Mouse (Mus musculus) kidney, embryonic 14.5 days (tissue): Measurements from ENCODE around the gene Pde4b. TPM values are rescaled to one million over a fixed set of nuclear protein-coding genes. Genes with fewer than 3 reads are reported as not detected.

Experiments used
- ATAC-seq: fragments of 200-750 bp; cut with Nextera tagmentation; 2 replicates; pipeline ENCODE4 v1.8.0; 2017; ENCODE audit warnings: moderate number of reproducible peaks, mild to moderate bottlenecking, moderate TSS enrichment, moderate library complexity; ENCODE audit not compliant: low FRiP score, low TSS enrichment
- H3K27ac ChIP-seq: fragments of 300-500 bp; sonication (generic); 2 replicates; pipeline ENCODE4 v1.5.1; 2014; ENCODE audit warnings: low read depth, mild to moderate bottlenecking, low read length, moderate library complexity, mixed read lengths
- H3K27me3 ChIP-seq: fragments of 300-500 bp; sonication (generic); 2 replicates; pipeline ENCODE4 v1.6.1; 2014; ENCODE audit warnings: mild to moderate bottlenecking, low read length; ENCODE audit not compliant: control insufficient read depth, insufficient read depth
- H3K36me3 ChIP-seq: fragments of 300-500 bp; sonication (generic); 2 replicates; pipeline ENCODE4 v1.6.1; 2014; ENCODE audit warnings: low read length, mixed read lengths; ENCODE audit not compliant: control insufficient read depth, insufficient read depth
- H3K4me1 ChIP-seq: fragments of 300-500 bp; sonication (generic); 2 replicates; pipeline ENCODE4 v1.6.1; 2014; ENCODE audit warnings: low read length, mixed read lengths; ENCODE audit not compliant: control insufficient read depth, insufficient read depth
- H3K4me2 ChIP-seq: fragments of 300-500 bp; sonication (generic); replicated peaks from 2 replicates; pipeline ENCODE4 v1.6.1; 2014; ENCODE audit warnings: low read depth, mild to moderate bottlenecking, low read length
- H3K4me3 ChIP-seq: fragments of 300-500 bp; sonication (generic); 2 replicates; pipeline ENCODE4 v1.5.1; 2014; ENCODE audit warnings: mild to moderate bottlenecking, low read length
- H3K9ac ChIP-seq: fragments of 300-500 bp; sonication (generic); 2 replicates; pipeline ENCODE4 v1.6.1; 2014; ENCODE audit warnings: low read depth, mild to moderate bottlenecking, low read length, moderate library complexity
- H3K9me3 ChIP-seq: fragments of 300-500 bp; sonication (generic); 2 replicates; pipeline ENCODE4 v1.6.1; 2016; ENCODE audit warnings: low read length; ENCODE audit not compliant: control insufficient read depth
- WGBS: fragments of 180-500 bp; shearing (Covaris S2); extraction: QIAGEN DNeasy Blood & Tissue Kit; methylation state at CpG from one replicate; pipeline ENCODE4 v1.1.7; 2014; 5-methylcytosine and 5-hydroxymethylcytosine counted together
- polyA plus RNA-seq: library from polyadenylated mRNA; unstranded; fragments of >200 nt; fragmentation: Nextera tagmentation; extraction: Ambion mirVana; gene quantifications from 2 replicates; pipeline ENCODE4 v1.2.1, GENCODE M21; 2014

Pde4b gene
- polyA plus RNA-seq, 1 experiment from 2014 or later: 10.4 TPM

DNA sequence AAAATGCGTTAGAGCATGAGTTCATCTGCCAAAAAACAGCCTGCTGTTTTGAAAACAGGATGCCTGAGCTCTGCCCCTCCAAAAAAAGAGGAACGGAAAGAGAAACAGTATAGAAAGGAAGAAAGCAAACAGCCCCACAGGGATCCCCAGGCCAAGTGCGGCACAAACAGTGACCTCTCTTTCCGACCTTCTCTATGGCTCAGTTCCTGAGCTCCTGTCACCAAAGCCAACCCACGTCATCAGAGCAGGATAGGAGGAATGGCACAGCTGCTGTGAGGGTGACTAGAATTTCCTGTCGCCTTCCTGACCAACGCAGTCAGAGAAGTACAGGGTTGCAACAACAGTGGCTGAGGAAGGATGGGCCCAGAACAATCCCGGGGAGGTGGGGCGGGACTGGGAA lies 486.9 kb downstream of the Pde4b start:
- Histone ChIP-seq H3K27ac (no peak overlapping the region), H3K4me1 (peaks cover 7% of the 10 kb centered on the region; the same call in 1 of the 2 replicates), H3K9me3 (no peaks in the 10 kb centered on the region), H3K27me3 (no peaks in the 10 kb centered on the region), H3K36me3 (no peaks in the 10 kb centered on the region), H3K4me2 (no peak overlapping the region), H3K4me3 (no peak overlapping the region), H3K9ac (no peak overlapping the region)
- ATAC-seq: no peak
- 27% methylated on average over 9 of the region's 9 CpGs for WGBS

DNA sequence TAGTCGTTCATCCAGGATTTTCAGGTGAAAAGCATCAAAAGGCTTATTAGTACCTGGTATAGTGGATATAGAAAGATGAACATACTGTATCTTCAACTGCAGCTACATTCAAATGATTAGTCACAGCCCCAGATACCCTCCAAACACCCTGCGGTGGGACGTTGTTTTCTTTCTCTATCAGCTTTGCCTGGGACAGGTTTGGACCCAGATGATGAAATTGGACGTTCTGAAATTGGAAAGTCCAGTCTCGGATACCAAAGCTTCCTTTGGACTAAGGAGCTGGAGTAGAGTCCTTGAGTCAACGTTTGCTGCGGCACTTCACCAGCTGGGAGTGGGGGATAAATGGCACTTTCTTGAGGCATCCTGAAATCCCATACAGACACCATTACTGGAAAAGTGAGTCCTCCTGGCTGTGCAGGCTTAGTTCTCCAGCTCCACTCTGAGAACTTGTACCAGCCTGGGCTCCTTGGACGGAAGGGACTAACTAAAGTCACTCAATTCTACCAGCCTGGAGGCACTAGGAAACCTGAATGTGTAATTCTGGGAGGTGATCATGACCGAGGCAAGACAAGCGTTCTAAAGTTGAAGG lies 487.4 kb downstream of the Pde4b start:
- Histone ChIP-seq H3K27ac (no peak overlapping the region), H3K4me1 (0 out of 2 replicates have a peak, but pooled peaks cover 3% of the 10 kb centered on the region), H3K36me3 (no peaks in the 10 kb centered on the region), H3K9ac (no peak overlapping the region), H3K27me3 (no peaks in the 10 kb centered on the region), H3K9me3 (no peaks in the 10 kb centered on the region), H3K4me3 (no peak overlapping the region), H3K4me2 (no peak overlapping the region)
- 75% methylated on average over 10 of the region's 10 CpGs for WGBS
- ATAC-seq: no peak

- Histone ChIP-seq H3K27me3 (no peaks in the 10 kb centered on the region), H3K27ac (no peak overlapping the region), H3K4me2 (no peak overlapping the region), H3K9me3 (no peaks in the 10 kb centered on the region), H3K4me3 (no peak overlapping the region), H3K36me3 (no peaks in the 10 kb centered on the region), H3K9ac (no peak overlapping the region), H3K4me1 (no peaks in the 10 kb centered on the region)
- 93% methylated on average over 6 of the region's 6 CpGs for WGBS
- ATAC-seq: no peak
These were observed 488.8 kb downstream of the Pde4b start for GRCm38 (mm10) chr4:102576109-102576508.

GRCm38 (mm10) chr4:102577636-102578035 lies 490.3 kb downstream of the Pde4b start:
- H3K27ac ChIP-seq: no peak overlapping the region
- no peaks in the 10 kb centered on the region for H3K36me3 ChIP-seq
- H3K27me3 ChIP-seq: no peaks in the 10 kb centered on the region
- H3K9me3 ChIP-seq: no peaks in the 10 kb centered on the region
- H3K4me1 ChIP-seq: no peaks in the 10 kb centered on the region
- H3K4me3 ChIP-seq: no peak overlapping the region
- no peak overlapping the region for H3K4me2 ChIP-seq
- H3K9ac ChIP-seq: no peak overlapping the region
- no peak for ATAC-seq
- 84% methylated on average over 14 of the region's 14 CpGs for WGBS

DNA sequence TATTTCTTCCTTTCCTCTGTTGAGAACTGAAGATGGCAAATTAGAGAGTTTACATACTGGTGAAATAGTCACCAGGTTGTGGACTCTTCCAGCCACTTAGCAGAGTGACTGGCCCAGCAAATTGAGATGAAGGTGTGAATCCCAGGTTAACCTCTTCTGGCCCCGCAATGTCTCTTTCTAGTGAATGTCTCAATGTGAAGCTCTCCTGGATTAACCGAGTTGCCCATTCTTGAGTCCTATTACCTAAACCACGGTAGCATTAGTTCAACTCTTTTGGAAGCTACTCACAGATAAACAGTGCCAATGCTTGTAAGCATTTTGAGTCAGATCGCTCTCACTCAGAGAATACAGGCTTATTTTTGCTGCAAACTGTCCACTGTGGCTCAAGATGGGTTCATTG lies 491.7 kb downstream of the Pde4b start:
- Histone ChIP-seq H3K9ac (no peak overlapping the region), H3K4me2 (no peak overlapping the region), H3K4me3 (no peak overlapping the region), H3K9me3 (no peaks in the 10 kb centered on the region), H3K4me1 (no peaks in the 10 kb centered on the region), H3K36me3 (no peaks in the 10 kb centered on the region), H3K27me3 (no peaks in the 10 kb centered on the region), H3K27ac (no peak overlapping the region)
- WGBS: 87% methylated on average over 4 of the region's 4 CpGs
- no peak for ATAC-seq

DNA sequence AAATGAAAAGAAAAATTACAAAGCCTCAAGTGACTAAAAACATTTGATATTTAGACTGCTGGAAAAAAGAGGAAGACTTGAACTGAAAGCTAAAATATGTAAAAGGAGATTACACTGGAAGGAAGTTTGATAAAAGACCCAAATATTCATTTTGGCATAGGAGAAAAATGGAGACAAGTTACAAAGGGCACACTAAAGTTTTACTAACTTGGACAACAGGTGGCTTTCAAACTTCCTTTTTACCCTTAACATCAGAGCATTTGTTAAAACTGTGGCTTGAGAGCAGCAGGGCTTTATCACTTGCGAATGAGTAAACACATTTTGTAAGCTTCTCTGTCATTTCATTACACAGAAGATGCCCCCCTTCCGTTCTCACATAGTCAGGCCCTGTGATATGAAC lies 492.4 kb downstream of the Pde4b start:
- ATAC-seq: no peak
- Histone ChIP-seq H3K27ac (no peak overlapping the region), H3K9me3 (no peaks in the 10 kb centered on the region), H3K27me3 (no peaks in the 10 kb centered on the region), H3K4me3 (no peak overlapping the region), H3K4me2 (no peak overlapping the region), H3K9ac (no peak overlapping the region), H3K36me3 (no peaks in the 10 kb centered on the region), H3K4me1 (0 out of 2 replicates have a peak, but pooled peaks cover 4% of the 10 kb centered on the region)
- 74% methylated on average over 2 of the region's 2 CpGs for WGBS

- Histone ChIP-seq H3K4me3 (no peak overlapping the region), H3K9ac (no peak overlapping the region), H3K9me3 (no peaks in the 10 kb centered on the region), H3K4me1 (0 out of 2 replicates have a peak, but pooled peaks cover 7% of the 10 kb centered on the region), H3K27me3 (no peaks in the 10 kb centered on the region), H3K36me3 (no peaks in the 10 kb centered on the region), H3K27ac (no peak overlapping the region), H3K4me2 (no peak overlapping the region)
- 86% methylated on average over 8 of the region's 8 CpGs for WGBS
- ATAC-seq: no peak
These were observed 494.9 kb downstream of the Pde4b start for GRCm38 (mm10) chr4:102582165-102582749.

GRCm38 (mm10) chr4:102582963-102583362 lies 495.6 kb downstream of the Pde4b start:
- no peak overlapping the region for H3K4me3 ChIP-seq
- no peak overlapping the region for H3K27ac ChIP-seq
- H3K9me3 ChIP-seq: no peaks in the 10 kb centered on the region
- no peaks in the 10 kb centered on the region for H3K27me3 ChIP-seq
- 54% methylated on average over 6 of the region's 6 CpGs for WGBS
- no peaks in the 10 kb centered on the region for H3K36me3 ChIP-seq
- no peak for ATAC-seq
- no peak overlapping the region for H3K4me2 ChIP-seq
- H3K9ac ChIP-seq: no peak overlapping the region
- 0 out of 2 replicates have a peak, but pooled peaks cover 7% of the 10 kb centered on the region for H3K4me1 ChIP-seq

DNA sequence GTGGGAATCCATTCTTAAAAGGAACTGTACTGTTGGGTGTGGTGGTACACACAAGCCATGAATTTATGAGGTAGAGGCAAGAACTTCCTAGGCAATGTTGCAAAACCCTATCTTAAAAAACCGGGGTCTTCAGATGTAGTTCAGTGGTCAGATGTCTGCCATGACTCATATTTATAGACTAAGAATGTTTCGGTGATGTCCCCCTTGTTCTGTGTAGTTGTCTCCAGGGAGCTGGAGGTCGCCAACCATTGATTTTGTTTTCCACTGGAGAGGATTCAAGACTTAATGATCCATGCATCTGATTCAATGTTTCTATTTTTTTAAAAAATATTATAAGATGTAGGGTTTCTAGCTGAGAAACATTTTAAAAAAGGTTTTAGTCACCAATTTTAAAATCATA lies 496.1 kb downstream of the Pde4b start:
- Histone ChIP-seq H3K27ac (no peak overlapping the region), H3K36me3 (no peaks in the 10 kb centered on the region), H3K9me3 (no peaks in the 10 kb centered on the region), H3K4me3 (no peak overlapping the region), H3K4me1 (0 out of 2 replicates have a peak, but pooled peaks cover 7% of the 10 kb centered on the region), H3K27me3 (no peaks in the 10 kb centered on the region), H3K4me2 (no peak overlapping the region), H3K9ac (no peak overlapping the region)
- ATAC-seq: no peak
- 58% methylated on average over 3 of the region's 3 CpGs for WGBS
